ENCODE assay signal across 8 mouse cellular contexts in genomic region chr1:133024426-133024825, GRCm38 (mm10). TPM values are rescaled to one million over a fixed set of nuclear protein-coding genes. Genes with fewer than 3 reads are reported as not detected.
DNase-seq lines count a peak whose midpoint lies in the region; ATAC-seq lines count a peak whose summit lies in the region.

No protein-coding gene starts in this region.

- WGBS in forebrain, embryonic 15.5 days, result 32% methylated on average over 7 of the region's 7 CpGs
- WGBS in liver, embryonic 15.5 days (ENCODE audit: insufficient replicate concordance), result 20% methylated on average over 7 of the region's 7 CpGs

- peaks cover 8% of the 10 kb centered on the region for H3K4me1 ChIP-seq in forebrain, embryonic 15.5 days
- H3K4me1 ChIP-seq in liver, embryonic 15.5 days (replicated peaks), result peaks cover 46% of the 10 kb centered on the region

- 0 out of 2 replicates have a peak, but pooled peaks have one; percentile 17 for ATAC-seq in forebrain, embryonic 15.5 days (replicated peaks)
- no peak for ATAC-seq in liver, embryonic 15.5 days (ENCODE audit: insufficient read depth)

- H3K27ac ChIP-seq in forebrain, embryonic 15.5 days (replicated peaks), result no peak overlapping the region
- H3K27ac ChIP-seq in liver, embryonic 15.5 days (replicated peaks), result peak overlapping the region; percentile 85; the same call in 1 of the 2 replicates

- H3K36me3 ChIP-seq in forebrain, embryonic 15.5 days, result no peaks in the 10 kb centered on the region
- H3K36me3 ChIP-seq in liver, embryonic 15.5 days (replicated peaks), result peaks cover 4% of the 10 kb centered on the region

- no peaks in the 10 kb centered on the region for H3K9me3 ChIP-seq in forebrain, embryonic 15.5 days
- H3K9me3 ChIP-seq in liver, embryonic 15.5 days (replicated peaks), result no peaks in the 10 kb centered on the region

- H3K4me2 ChIP-seq in forebrain, embryonic 15.5 days (replicated peaks), result peak overlapping the region; percentile 55
- H3K4me2 ChIP-seq in liver, embryonic 15.5 days, result peak overlapping the region; percentile 73

- H3K4me3 ChIP-seq in forebrain, embryonic 15.5 days, result peak overlapping the region; percentile 97
- peak overlapping the region; percentile 74 for H3K4me3 ChIP-seq in liver, embryonic 15.5 days (replicated peaks)

- peak overlapping the region; percentile 93 for H3K9ac ChIP-seq in forebrain, embryonic 15.5 days (replicated peaks)
- H3K9ac ChIP-seq in liver, embryonic 15.5 days, result peak overlapping the region; percentile 82

- no peaks in the 10 kb centered on the region for H3K27me3 ChIP-seq in forebrain, embryonic 15.5 days
- H3K27me3 ChIP-seq in liver, embryonic 15.5 days, result no peaks in the 10 kb centered on the region

- peak; percentile 82 for DNase-seq in heart, adult 11 months
- DNase-seq in heart, adult 9 months (ENCODE audit: low spot score in 2 of 2), result no peak
- peak; percentile 26 for DNase-seq in 416B (ENCODE audit: low read depth)
- DNase-seq in urinary bladder, adult 2 months (ENCODE audit: low spot score), result no peak
- DNase-seq in cerebellum, postnatal 14 days, result no peak
- DNase-seq in urinary bladder, postnatal 36 days (ENCODE audit: low spot score in 2 of 2), result no peak

RNA-seq across cellular contexts. Expression of gene Mdm4, which starts 5.9 kb away (rescaled TPM):
- polyA plus RNA-seq in forebrain, embryonic 15.5 days (2015; fragmentation: Nextera tagmentation; extraction: Ambion mirVana), result 46.8 and 48.3 TPM in 2 replicates
- 14.1 and 15.7 TPM in 2 replicates for polyA plus RNA-seq in liver, embryonic 15.5 days (2015; fragmentation: Nextera tagmentation; extraction: Ambion mirVana)
- 80.1 and 92.2 TPM in 2 replicates for polyA plus RNA-seq in urinary bladder, adult 2 months (2012; rRNA removed)

RNA-seq across cellular contexts. Expression of gene Pik3c2b, which starts 21.0 kb away (rescaled TPM):
- 15.7 and 18.7 TPM in 2 replicates for polyA plus RNA-seq in forebrain, embryonic 15.5 days (2015; fragmentation: Nextera tagmentation; extraction: Ambion mirVana)
- polyA plus RNA-seq in liver, embryonic 15.5 days (2015; fragmentation: Nextera tagmentation; extraction: Ambion mirVana), result 0.77 TPM in 2 replicates
- 11.6 and 13.1 TPM in 2 replicates for polyA plus RNA-seq in urinary bladder, adult 2 months (2012; rRNA removed)

Comparison
In these comparisons a context has a peak if more than half of its experiments do, and no peak if none do; other contexts are left out.
1. DNase-seq: peak in heart, adult 11 months (single experiment) and 416B (single experiment); none in heart, adult 9 months (0 of 2), urinary bladder, adult 2 months (single experiment), cerebellum, postnatal 14 days (0 of 2) and urinary bladder, postnatal 36 days (0 of 2).